Mouse (Mus musculus) cortical plate, adult 2 months (tissue): Measurements from ENCODE around the gene Cmip.

ENCODE experiments used
- CTCF ChIP-seq: fragments of 200-500 bp; IDR thresholded peaks from 2 replicates; pipeline ENCODE4 v1.5.1; 2011; ENCODE audit warnings: mild to moderate bottlenecking, control low read depth, low read length; ENCODE audit not compliant: insufficient read depth; ENCODE audit errors: extremely low read depth
- POLR2A ChIP-seq: fragments of 200-500 bp; IDR thresholded peaks from 2 replicates; pipeline ENCODE4 v1.6.1; 2011; ENCODE audit warnings: mild to moderate bottlenecking, low read length, control low read depth; ENCODE audit not compliant: insufficient read depth; ENCODE audit errors: extremely low read depth

GRCm38 (mm10) chr8:117333619-117334018 lies 76.8 kb downstream of the Cmip start:
- TF ChIP-seq CTCF (no peak), POLR2A (no peak)
